Mouse (Mus musculus) brain, embryonic 14.5 days (tissue): ENCODE measurements around the gene Tnik.

Experiments
- CTCF ChIP-seq: fragments of 200-500 bp; IDR thresholded peaks from 2 replicates; pipeline ENCODE4 v1.5.1; 2012; ENCODE audit warnings: inconsistent platforms, mild to moderate bottlenecking, moderate library complexity, borderline replicate concordance; ENCODE audit not compliant: insufficient read depth, insufficient read length; ENCODE audit errors: extremely low read depth
- POLR2A ChIP-seq: fragments of 200-500 bp; IDR thresholded peaks from 2 replicates; pipeline ENCODE4 v1.6.1; 2012; ENCODE audit warnings: mild to moderate bottlenecking, inconsistent platforms, borderline replicate concordance; ENCODE audit not compliant: poor library complexity, insufficient read depth, insufficient read length, severe bottlenecking; ENCODE audit errors: extremely low read depth

- TF ChIP-seq CTCF (no peak), POLR2A (no peak)
Measured at GRCm38 (mm10) chr3:28466688-28467087, 203.7 kb downstream of the Tnik start.
